Mouse (Mus musculus): ENCODE results near the gene Dusp1. TPM values are rescaled to one million over a fixed set of nuclear protein-coding genes. Genes with fewer than 3 reads are reported as not detected.
A peak's percentile ranks its signal among the peaks of the same experiment; 100 is the strongest.

Gene Dusp1
- polyA plus RNA-seq, 1 experiment from 2014 or later = 27.1 TPM

DNA sequence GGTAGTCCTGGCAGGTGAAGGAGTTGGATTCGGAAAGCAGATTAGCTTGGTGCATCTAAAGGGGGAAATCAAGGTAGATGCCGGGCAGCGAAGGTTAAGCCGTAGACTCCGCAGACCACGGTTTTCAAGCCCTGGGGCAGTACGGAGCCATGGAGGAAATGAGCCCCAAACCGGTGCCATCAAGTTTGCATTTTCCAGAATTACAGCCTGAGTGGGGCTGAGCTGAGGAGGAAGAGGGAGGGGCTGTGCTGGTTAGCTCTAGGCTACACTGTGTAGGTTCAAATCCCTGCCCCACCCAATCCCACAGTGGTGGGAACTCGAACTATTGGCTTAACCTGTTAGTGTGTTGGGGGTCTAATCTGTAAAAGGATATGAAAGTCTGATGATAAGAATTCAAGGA lies 97.4 kb downstream of the Dusp1 start:
- no peak overlapping the region for H3K9ac ChIP-seq (ENCODE audit: low read depth, low read length)
- H3K4me3 ChIP-seq (ENCODE audit: low read length) = no peak overlapping the region
- no peaks in the 10 kb centered on the region for H3K36me3 ChIP-seq (ENCODE audit: control insufficient read depth, insufficient read depth, low read length)
- ATAC-seq = no peak
- H3K4me1 ChIP-seq (ENCODE audit: control insufficient read depth, insufficient read depth, low read depth, low read length) = peaks cover 5% of the 10 kb centered on the region; the same call in 1 of the 2 replicates
- 84% methylated on average over 9 of the region's 9 CpGs for WGBS
- no peak overlapping the region for H3K27ac ChIP-seq (ENCODE audit: low read depth, low read length)
- no peak overlapping the region for H3K4me2 ChIP-seq (ENCODE audit: low read length)
- no peaks in the 10 kb centered on the region for H3K9me3 ChIP-seq (ENCODE audit: control insufficient read depth, low read length)
- no peaks in the 10 kb centered on the region for H3K27me3 ChIP-seq (replicated peaks; ENCODE audit: control insufficient read depth, insufficient read depth, low read length)

DNA sequence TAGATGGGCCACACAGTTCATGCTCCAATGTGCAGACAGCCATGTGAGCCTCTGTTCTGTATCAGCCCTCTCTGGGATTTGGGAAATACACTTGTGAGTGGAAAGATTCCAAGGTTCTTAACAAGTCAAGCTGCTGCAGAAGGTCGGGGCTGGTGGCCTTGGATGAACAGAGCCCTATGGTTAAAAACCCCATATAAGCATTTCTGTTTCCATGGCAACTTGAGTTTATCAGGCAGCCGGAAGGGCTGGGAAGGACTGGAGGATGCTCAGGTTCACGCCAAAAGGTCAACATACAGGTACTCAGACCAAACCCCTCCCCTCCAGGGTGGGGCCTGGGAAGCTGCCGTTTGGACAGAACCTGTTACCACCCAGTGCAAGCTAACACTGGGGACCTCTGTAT lies 97.9 kb downstream of the Dusp1 start:
- WGBS = 44% methylated on average over 4 of the region's 4 CpGs
- H3K4me3 ChIP-seq (ENCODE audit: low read length) = no peak overlapping the region

GRCm38 (mm10) chr17:26463432-26463831 lies 98.5 kb downstream of the Dusp1 start:
- Histone ChIP-seq H3K27me3 (replicated peaks; ENCODE audit: control insufficient read depth, insufficient read depth, low read length) (no peaks in the 10 kb centered on the region), H3K4me3 (ENCODE audit: low read length) (no peak overlapping the region), H3K4me1 (ENCODE audit: control insufficient read depth, insufficient read depth, low read depth, low read length) (peaks cover 5% of the 10 kb centered on the region; the same call in 1 of the 2 replicates), H3K4me2 (ENCODE audit: low read length) (no peak overlapping the region), H3K9me3 (ENCODE audit: control insufficient read depth, low read length) (no peaks in the 10 kb centered on the region), H3K36me3 (ENCODE audit: control insufficient read depth, insufficient read depth, low read length) (no peaks in the 10 kb centered on the region), H3K27ac (ENCODE audit: low read depth, low read length) (no peak overlapping the region), H3K9ac (ENCODE audit: low read depth, low read length) (no peak overlapping the region)
- no peak for ATAC-seq
- WGBS = 89% methylated on average over 5 of the region's 5 CpGs

More for the DNA sequence above, 97.9 kb downstream of the Dusp1 start:
- Histone ChIP-seq H3K4me1 (ENCODE audit: control insufficient read depth, insufficient read depth, low read depth, low read length) (peaks cover 5% of the 10 kb centered on the region; the same call in 1 of the 2 replicates), H3K27me3 (replicated peaks; ENCODE audit: control insufficient read depth, insufficient read depth, low read length) (no peaks in the 10 kb centered on the region), H3K27ac (ENCODE audit: low read depth, low read length) (no peak overlapping the region), H3K9ac (ENCODE audit: low read depth, low read length) (no peak overlapping the region), H3K36me3 (ENCODE audit: control insufficient read depth, insufficient read depth, low read length) (no peaks in the 10 kb centered on the region), H3K9me3 (ENCODE audit: control insufficient read depth, low read length) (no peaks in the 10 kb centered on the region), H3K4me2 (ENCODE audit: low read length) (no peak overlapping the region)
- no peak for ATAC-seq

- H3K27ac ChIP-seq (ENCODE audit: low read depth, low read length) = no peak overlapping the region
- no peaks in the 10 kb centered on the region for H3K36me3 ChIP-seq (ENCODE audit: control insufficient read depth, insufficient read depth, low read length)
- H3K4me2 ChIP-seq (ENCODE audit: low read length) = peak overlapping the region; percentile 26; the same call in 1 of the 2 replicates
- no peak for ATAC-seq
- H3K4me3 ChIP-seq (ENCODE audit: low read length) = no peak overlapping the region
- no peaks in the 10 kb centered on the region for H3K27me3 ChIP-seq (replicated peaks; ENCODE audit: control insufficient read depth, insufficient read depth, low read length)
- peak overlapping the region; percentile 58 for H3K9ac ChIP-seq (ENCODE audit: low read depth, low read length)
- H3K9me3 ChIP-seq (ENCODE audit: control insufficient read depth, low read length) = no peaks in the 10 kb centered on the region
- 28% methylated on average over 12 of the region's 12 CpGs for WGBS
- peaks cover 5% of the 10 kb centered on the region; the same call in 1 of the 2 replicates for H3K4me1 ChIP-seq (ENCODE audit: control insufficient read depth, insufficient read depth, low read depth, low read length)
These were observed 99.2 kb downstream of the Dusp1 start for GRCm38 (mm10) chr17:26462634-26463170.

- Histone ChIP-seq H3K4me3 (ENCODE audit: low read length) (no peak overlapping the region), H3K9me3 (ENCODE audit: control insufficient read depth, low read length) (no peaks in the 10 kb centered on the region), H3K4me1 (ENCODE audit: control insufficient read depth, insufficient read depth, low read depth, low read length) (peaks cover 2% of the 10 kb centered on the region; the same call in 1 of the 2 replicates), H3K27ac (ENCODE audit: low read depth, low read length) (no peak overlapping the region), H3K27me3 (replicated peaks; ENCODE audit: control insufficient read depth, insufficient read depth, low read length) (no peaks in the 10 kb centered on the region), H3K36me3 (ENCODE audit: control insufficient read depth, insufficient read depth, low read length) (no peaks in the 10 kb centered on the region), H3K4me2 (ENCODE audit: low read length) (no peak overlapping the region), H3K9ac (ENCODE audit: low read depth, low read length) (no peak overlapping the region)
- no peak for ATAC-seq
- WGBS = 66% methylated on average over 7 of the region's 7 CpGs
These were observed 103.9 kb downstream of the Dusp1 start for GRCm38 (mm10) chr17:26458049-26458448.

- ATAC-seq = no peak
- Histone ChIP-seq H3K4me3 (ENCODE audit: low read length) (no peak overlapping the region), H3K27ac (ENCODE audit: low read depth, low read length) (no peak overlapping the region)
These were observed 104.4 kb downstream of the Dusp1 start for GRCm38 (mm10) chr17:26457506-26457905.

More at GRCm38 (mm10) chr17:26457506-26457905, 104.4 kb downstream of the Dusp1 start:
- Histone ChIP-seq H3K9me3 (ENCODE audit: control insufficient read depth, low read length) (no peaks in the 10 kb centered on the region), H3K36me3 (ENCODE audit: control insufficient read depth, insufficient read depth, low read length) (no peaks in the 10 kb centered on the region), H3K27me3 (replicated peaks; ENCODE audit: control insufficient read depth, insufficient read depth, low read length) (no peaks in the 10 kb centered on the region), H3K4me1 (ENCODE audit: control insufficient read depth, insufficient read depth, low read depth, low read length) (no peaks in the 10 kb centered on the region; the same call in 1 of the 2 replicates), H3K9ac (ENCODE audit: low read depth, low read length) (no peak overlapping the region), H3K4me2 (ENCODE audit: low read length) (no peak overlapping the region)

Small RNA genes lying within 50 kb of the gene (microRNA-seq; reads per million reads assigned to microRNA genes)
- not detected for gene Gm22420

Other genes with a start within 250 kb of the Dusp1 start
- gene Neurl1b, start 147.3 kb downstream of the Dusp1 start, polyA plus RNA-seq (2015; fragmentation: Nextera tagmentation; extraction: Ambion mirVana) = 1.9 and 2.2 TPM in 2 replicates
- 97.0 and 106 TPM in 2 replicates for gene Ergic1, start 639 bp downstream of the Dusp1 start, polyA plus RNA-seq (2015; fragmentation: Nextera tagmentation; extraction: Ambion mirVana)
- gene Atp6v0e, start 101.1 kb upstream of the Dusp1 start, polyA plus RNA-seq (2015; fragmentation: Nextera tagmentation; extraction: Ambion mirVana) = 98.0 and 99.8 TPM in 2 replicates
- gene Crebrf, start 153.5 kb upstream of the Dusp1 start, polyA plus RNA-seq (2015; fragmentation: Nextera tagmentation; extraction: Ambion mirVana) = 7.9 and 10.6 TPM in 2 replicates
- 57.7 and 63.6 TPM in 2 replicates for gene Bnip1, start 218.9 kb upstream of the Dusp1 start, polyA plus RNA-seq (2015; fragmentation: Nextera tagmentation; extraction: Ambion mirVana)